Comparison of ENCODE assay signal across 18 mouse cellular contexts in the genomic region with DNA sequence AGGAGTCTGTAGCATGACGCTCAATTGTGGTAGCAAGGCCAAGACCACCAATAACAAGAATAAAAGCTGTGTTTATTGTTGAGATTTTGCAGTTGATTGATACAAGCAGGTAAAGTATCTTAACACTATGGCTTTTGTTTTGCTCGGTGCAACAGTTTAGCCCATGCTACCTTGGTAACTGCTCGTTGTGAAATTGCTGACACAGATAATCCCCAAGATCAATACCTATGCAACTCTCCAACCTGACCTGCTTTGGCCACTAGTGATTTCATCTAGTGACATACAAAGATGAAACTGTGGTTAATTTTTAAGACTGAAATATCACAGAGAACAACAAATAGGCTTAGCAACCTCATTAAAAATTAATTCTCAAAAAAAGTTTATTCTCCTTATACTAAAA.
DNase-seq lines count a peak whose midpoint lies in the region; ATAC-seq and TF ChIP-seq lines count a peak whose summit lies in the region.
"Had no signal": no experiment of that assay in that cellular context is flagged by ENCODE, and none has a peak within 500 bp of the region (broad histone marks: within the 10 kb centered on the region; RNA-seq: fewer than 3 reads in every experiment).

No protein-coding gene starts in this region.

- H3K9me3 ChIP-seq in liver, embryonic 11.5 days (ENCODE audit: control insufficient read depth, low read length) = no peaks in the 10 kb centered on the region
- H3K9me3 ChIP-seq in liver, postnatal 0 days (ENCODE audit: low read length) = no peaks in the 10 kb centered on the region
- H3K9me3 ChIP-seq: G1E had no signal

- H3K9ac ChIP-seq in liver, adult 2 months (ENCODE audit: low read depth, low read length) = no peak overlapping the region
- H3K9ac ChIP-seq in liver, embryonic 11.5 days (ENCODE audit: low read depth, low read length) = no peak overlapping the region
- no peak overlapping the region for H3K9ac ChIP-seq in liver, postnatal 0 days (replicated peaks)

- no peak overlapping the region for H3K4me2 ChIP-seq in liver, embryonic 11.5 days
- H3K4me2 ChIP-seq in liver, postnatal 0 days (ENCODE audit: low read depth, low read length) = no peak overlapping the region

- 36% methylated on average over 3 of the region's 3 CpGs for WGBS in liver, adult 2 months
- 78% methylated on average over 3 of the region's 3 CpGs for WGBS in liver, embryonic 11.5 days
- WGBS in liver, postnatal 0 days (ENCODE audit: insufficient replicate concordance) = 58% methylated on average over 3 of the region's 3 CpGs

- no peaks in the 10 kb centered on the region for H3K27me3 ChIP-seq in liver, adult 2 months (ENCODE audit: control insufficient read depth, insufficient read depth, low read length)
- H3K27me3 ChIP-seq in liver, embryonic 11.5 days (replicated peaks; ENCODE audit: control insufficient read depth, insufficient read depth, low read length) = no peaks in the 10 kb centered on the region
- H3K27me3 ChIP-seq in liver, postnatal 0 days (ENCODE audit: insufficient read depth, low read length) = no peaks in the 10 kb centered on the region
- H3K27me3 ChIP-seq: CH12.LX, Patski had no signal

- peak overlapping the region; percentile 85 for H3K27ac ChIP-seq in liver, adult 2 months (replicated peaks; ENCODE audit: insufficient read depth, low read depth, low read length)
- H3K27ac ChIP-seq in liver, embryonic 11.5 days (ENCODE audit: low read depth, low read length) = no peak overlapping the region
- H3K27ac ChIP-seq in liver, postnatal 0 days (ENCODE audit: low read depth) = no peak overlapping the region

- no peak for ATAC-seq in liver, embryonic 11.5 days (replicated peaks; ENCODE audit: low FRiP score)
- peak; percentile 78 for ATAC-seq in liver, postnatal 0 days
- ATAC-seq: activated CD4-positive, CD25-positive, alpha-beta regulatory T cell, adult 4 months; CD4-positive, CD25-positive, alpha-beta regulatory T cell, adult 4 months; Patski had no signal

- no peak for TF ChIP-seq CTCF in liver, adult 2 months (IDR thresholded peaks at IDR 0.05; ENCODE audit: low read depth, low read length)
- TF ChIP-seq CTCF in liver, postnatal 0 days (IDR thresholded peaks at IDR 0.05; ENCODE audit: low read depth) = no peak

- peaks cover 8% of the 10 kb centered on the region; the same call in 1 of the 2 replicates for H3K4me1 ChIP-seq in liver, adult 2 months (ENCODE audit: control insufficient read depth, insufficient read depth, low read length)
- no peaks in the 10 kb centered on the region for H3K4me1 ChIP-seq in liver, embryonic 11.5 days (replicated peaks; ENCODE audit: control insufficient read depth, insufficient read depth, low read length)
- no peaks in the 10 kb centered on the region for H3K4me1 ChIP-seq in liver, postnatal 0 days (ENCODE audit: insufficient read depth)

- peak; percentile 98 for DNase-seq in liver, adult 2 months (ENCODE audit: extremely low read depth, low read depth, low spot score)
- no peak for DNase-seq in liver, embryonic 11.5 days (ENCODE audit: low spot score)
- peak; percentile 16 for DNase-seq in liver, postnatal 0 days
- DNase-seq in liver = no peak
- DNase-seq: adrenal gland, adult 2 months; adrenal gland, postnatal 10 days; adrenal gland, postnatal 14 days; adrenal gland, postnatal 25 days; adrenal gland, postnatal 36 days; B cell, adult 2 months; cerebellum, adult 11 months; cerebellum, adult 11-12 months; cerebellum, adult 18-20 months had no signal

- no peaks in the 10 kb centered on the region for H3K36me3 ChIP-seq in liver, adult 2 months (ENCODE audit: control insufficient read depth, insufficient read depth, low read length)
- no peaks in the 10 kb centered on the region for H3K36me3 ChIP-seq in liver, embryonic 11.5 days (ENCODE audit: control insufficient read depth, insufficient read depth, low read length)
- no peaks in the 10 kb centered on the region for H3K36me3 ChIP-seq in liver, postnatal 0 days (replicated peaks; ENCODE audit: insufficient read depth, low read length)
- H3K36me3 ChIP-seq: G1E had no signal

- H3K4me3 ChIP-seq in liver, adult 2 months (ENCODE audit: insufficient read depth, low read depth, low read length) = no peak overlapping the region
- H3K4me3 ChIP-seq in liver, embryonic 11.5 days (ENCODE audit: low read depth, low read length) = no peak overlapping the region
- H3K4me3 ChIP-seq in liver, postnatal 0 days (ENCODE audit: low read depth, low read length) = no peak overlapping the region

- no peaks in the 10 kb centered on the region for H3K79me2 ChIP-seq in liver, adult 2 months (ENCODE audit: control insufficient read depth, insufficient read depth, low read length)

- TF ChIP-seq EP300 in liver, postnatal 0 days (IDR thresholded peaks at IDR 0.05; ENCODE audit: low read depth) = no peak

- TF ChIP-seq POLR2A in liver, adult 2 months (IDR thresholded peaks at IDR 0.05; ENCODE audit: extremely low read depth, insufficient read depth, low read length) = 0 out of 2 replicates have a peak, but pooled peaks have one; percentile 1

Comparison
In these comparisons a context has a peak if more than half of its experiments do, and no peak if none do; other contexts are left out.
1. DNase-seq: peak in liver, adult 2 months (single experiment) and liver, postnatal 0 days (single experiment); none in liver, embryonic 11.5 days (single experiment) and liver (single experiment).